Mouse (Mus musculus): ENCODE measurements around the gene Gm3187. TPM values are rescaled to one million over a fixed set of nuclear protein-coding genes. Genes with fewer than 3 reads are reported as not detected.
"Not testable (repeated sequence)": the region's sequence is repeated elsewhere in the genome, so short reads cannot be mapped to it uniquely, and the experiment has no call there.

The Gm3187 gene
- 0.15 TPM in 1 of 2 replicates, not detected in the other for polyA plus RNA-seq (2015; fragmentation: Nextera tagmentation; extraction: Ambion mirVana)

GRCm38 (mm10) chr14:5483907-5484306 lies at the start of gene Gm3187:
Gene Gm3187 (plus strand): TSS chr14:5484207.
- H3K27ac ChIP-seq (ENCODE audit: low read length); H3K36me3 ChIP-seq (ENCODE audit: control insufficient read depth, insufficient read depth); H3K4me2 ChIP-seq (ENCODE audit: low read length); H3K27me3 ChIP-seq (replicated peaks; ENCODE audit: control insufficient read depth, insufficient read depth, low read length); H3K4me3 ChIP-seq (replicated peaks; ENCODE audit: low read length); H3K9me3 ChIP-seq (ENCODE audit: control insufficient read depth, low read length); H3K4me1 ChIP-seq (replicated peaks; ENCODE audit: control insufficient read depth, insufficient read depth, low read length); ATAC-seq; H3K9ac ChIP-seq (replicated peaks; ENCODE audit: low read depth, low read length): not testable (repeated sequence)
- 100% methylated on average over 4 of the region's 5 CpGs for WGBS

- H3K9ac ChIP-seq (replicated peaks; ENCODE audit: low read depth, low read length); H3K36me3 ChIP-seq (ENCODE audit: control insufficient read depth, insufficient read depth); H3K27ac ChIP-seq (ENCODE audit: low read length); H3K9me3 ChIP-seq (ENCODE audit: control insufficient read depth, low read length); H3K4me2 ChIP-seq (ENCODE audit: low read length); H3K4me1 ChIP-seq (replicated peaks; ENCODE audit: control insufficient read depth, insufficient read depth, low read length); ATAC-seq; H3K4me3 ChIP-seq (replicated peaks; ENCODE audit: low read length); H3K27me3 ChIP-seq (replicated peaks; ENCODE audit: control insufficient read depth, insufficient read depth, low read length): not testable (repeated sequence)
- WGBS = no CpG with 5 or more reads among the region's 3 CpGs
Observed at GRCm38 (mm10) chr14:5455367-5455766, 28.6 kb upstream of the Gm3187 start, which contains the start of gene Gm3194. Gene Gm3194 (minus strand): TSS chr14:5455467.

GRCm38 (mm10) chr14:5460469-5460868 lies 23.5 kb upstream of the Gm3187 start:
- H3K36me3 ChIP-seq (ENCODE audit: control insufficient read depth, insufficient read depth); H3K9ac ChIP-seq (replicated peaks; ENCODE audit: low read depth, low read length); H3K4me2 ChIP-seq (ENCODE audit: low read length); H3K4me1 ChIP-seq (replicated peaks; ENCODE audit: control insufficient read depth, insufficient read depth, low read length); H3K4me3 ChIP-seq (replicated peaks; ENCODE audit: low read length); H3K27me3 ChIP-seq (replicated peaks; ENCODE audit: control insufficient read depth, insufficient read depth, low read length); H3K27ac ChIP-seq (ENCODE audit: low read length); H3K9me3 ChIP-seq (ENCODE audit: control insufficient read depth, low read length): not testable (repeated sequence)
- peak; percentile 47; the same call in 1 of the 2 replicates for ATAC-seq
- WGBS = no CpG with 5 or more reads among the region's 19 CpGs

GRCm38 (mm10) chr14:5477730-5478129 lies 6.3 kb upstream of the Gm3187 start, which contains the start of gene Gm8246:
Gene Gm8246 (minus strand): TSS chr14:5477830.
- H3K4me2 ChIP-seq (ENCODE audit: low read length); H3K27ac ChIP-seq (ENCODE audit: low read length); H3K4me3 ChIP-seq (replicated peaks; ENCODE audit: low read length); H3K27me3 ChIP-seq (replicated peaks; ENCODE audit: control insufficient read depth, insufficient read depth, low read length); ATAC-seq; H3K36me3 ChIP-seq (ENCODE audit: control insufficient read depth, insufficient read depth); H3K9me3 ChIP-seq (ENCODE audit: control insufficient read depth, low read length); H3K4me1 ChIP-seq (replicated peaks; ENCODE audit: control insufficient read depth, insufficient read depth, low read length); H3K9ac ChIP-seq (replicated peaks; ENCODE audit: low read depth, low read length): not testable (repeated sequence)
- no CpG with 5 or more reads among the region's 3 CpGs for WGBS

- WGBS = no CpG with 5 or more reads among the region's 35 CpGs
- H3K4me3 ChIP-seq (replicated peaks; ENCODE audit: low read length); H3K27me3 ChIP-seq (replicated peaks; ENCODE audit: control insufficient read depth, insufficient read depth, low read length); H3K9me3 ChIP-seq (ENCODE audit: control insufficient read depth, low read length); H3K9ac ChIP-seq (replicated peaks; ENCODE audit: low read depth, low read length); H3K36me3 ChIP-seq (ENCODE audit: control insufficient read depth, insufficient read depth); H3K4me1 ChIP-seq (replicated peaks; ENCODE audit: control insufficient read depth, insufficient read depth, low read length); H3K4me2 ChIP-seq (ENCODE audit: low read length); ATAC-seq; H3K27ac ChIP-seq (ENCODE audit: low read length): not testable (repeated sequence)
Observed at GRCm38 (mm10) chr14:5501374-5501773, 17.4 kb downstream of the Gm3187 start, which contains the start of gene Gm3488. Gene Gm3488 (plus strand): TSS chr14:5501674.

GRCm38 (mm10) chr14:5538196-5538595 lies 54.2 kb downstream of the Gm3187 start, which contains the start of gene Gm3532:
Gene Gm3532 (plus strand): TSS chr14:5538496.
- H3K27ac ChIP-seq (ENCODE audit: low read length); H3K4me2 ChIP-seq (ENCODE audit: low read length); H3K36me3 ChIP-seq (ENCODE audit: control insufficient read depth, insufficient read depth); H3K9me3 ChIP-seq (ENCODE audit: control insufficient read depth, low read length); ATAC-seq; H3K9ac ChIP-seq (replicated peaks; ENCODE audit: low read depth, low read length); H3K4me3 ChIP-seq (replicated peaks; ENCODE audit: low read length); H3K27me3 ChIP-seq (replicated peaks; ENCODE audit: control insufficient read depth, insufficient read depth, low read length); H3K4me1 ChIP-seq (replicated peaks; ENCODE audit: control insufficient read depth, insufficient read depth, low read length): not testable (repeated sequence)
- WGBS = no CpG with 5 or more reads among the region's 2 CpGs

Other genes starting within 250 kb of the Gm3187 start
- not detected in 2 replicates for gene Gm3526, start 223.6 kb upstream of the Gm3187 start, polyA plus RNA-seq (2015; fragmentation: Nextera tagmentation; extraction: Ambion mirVana)
- gene Gm3542, start 149.3 kb upstream of the Gm3187 start, polyA plus RNA-seq (2015; fragmentation: Nextera tagmentation; extraction: Ambion mirVana) = not detected in 2 replicates
- gene Gm3500, start 95.2 kb upstream of the Gm3187 start, polyA plus RNA-seq (2015; fragmentation: Nextera tagmentation; extraction: Ambion mirVana) = 1.1 TPM in 1 of 2 replicates, not detected in the other
- gene Gm3194, start 28.7 kb upstream of the Gm3187 start, polyA plus RNA-seq (2015; fragmentation: Nextera tagmentation; extraction: Ambion mirVana) = 0.15 and 2.6 TPM in 2 replicates
- gene Gm8246, start 6.4 kb upstream of the Gm3187 start, polyA plus RNA-seq (2015; fragmentation: Nextera tagmentation; extraction: Ambion mirVana) = not detected in 2 replicates
- 12.3 and 14.2 TPM in 2 replicates for gene Gm3488, start 17.5 kb downstream of the Gm3187 start, polyA plus RNA-seq (2015; fragmentation: Nextera tagmentation; extraction: Ambion mirVana)
- gene Gm3532, start 54.3 kb downstream of the Gm3187 start, polyA plus RNA-seq (2015; fragmentation: Nextera tagmentation; extraction: Ambion mirVana) = 0.20 TPM in 1 of 2 replicates, not detected in the other
- not detected in 2 replicates for gene Gm8265, start 148.8 kb downstream of the Gm3187 start, polyA plus RNA-seq (2015; fragmentation: Nextera tagmentation; extraction: Ambion mirVana)
- not detected in 2 replicates for gene Gm9603, start 203.2 kb downstream of the Gm3187 start, polyA plus RNA-seq (2015; fragmentation: Nextera tagmentation; extraction: Ambion mirVana)

Measured in forebrain, embryonic 16.5 days (tissue).